Mouse (Mus musculus) B cell, adult 2 months (primary cell): Measurements from ENCODE around the gene Triobp.

Experiments
- DNase-seq, 2 experiments: peaks; one replicate each; pipeline ENCODE4 v3.0.0; 2022

The Triobp gene

GRCm38 (mm10) chr15:78926021-78926919 lies 21.3 kb upstream of the Triobp start, which contains the start of gene Lgals1:
Gene Lgals1 (plus strand): TSS chr15:78926725.
- DNase-seq: peak; percentile 47 to 49

- DNase-seq: no peak
Measured at GRCm38 (mm10) chr15:78927021-78927787, 20.3 kb upstream of the Triobp start.

DNA sequence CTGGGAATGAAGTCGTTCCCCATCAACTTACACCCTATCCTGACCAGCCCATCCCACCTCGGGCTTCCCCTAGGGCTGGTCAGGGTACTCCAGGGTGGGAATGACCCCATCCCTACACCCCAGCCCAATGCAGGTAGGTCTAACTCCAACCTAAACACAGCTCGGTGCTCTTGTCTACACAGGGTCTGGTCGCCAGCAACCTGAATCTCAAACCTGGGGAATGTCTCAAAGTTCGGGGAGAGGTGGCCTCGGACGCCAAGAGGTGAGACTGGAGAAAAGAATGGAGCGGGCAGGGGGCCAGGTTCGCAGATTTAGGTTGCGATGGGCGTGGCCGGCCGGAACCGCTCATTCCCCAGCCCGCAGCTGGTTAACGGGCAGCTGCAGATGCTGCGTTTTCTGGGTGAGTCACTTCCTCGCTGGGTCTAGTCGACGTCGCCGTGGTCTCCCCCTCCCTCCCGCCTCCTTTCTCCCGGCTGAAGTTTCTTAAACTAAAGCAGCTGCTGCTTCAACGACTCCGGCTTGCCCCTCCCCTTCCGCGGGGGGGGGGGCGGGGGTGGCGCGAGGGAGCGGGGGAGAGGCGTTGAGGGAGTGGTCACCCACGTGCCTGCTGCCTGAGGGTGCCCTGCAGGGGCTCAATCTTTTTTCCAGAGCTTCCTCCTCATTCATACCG lies 19.6 kb upstream of the Triobp start:
- DNase-seq: peak; percentile 81 to 86

GRCm38 (mm10) chr15:78928539-78928938 lies 19.0 kb upstream of the Triobp start:
- DNase-seq: no peak

DNA sequence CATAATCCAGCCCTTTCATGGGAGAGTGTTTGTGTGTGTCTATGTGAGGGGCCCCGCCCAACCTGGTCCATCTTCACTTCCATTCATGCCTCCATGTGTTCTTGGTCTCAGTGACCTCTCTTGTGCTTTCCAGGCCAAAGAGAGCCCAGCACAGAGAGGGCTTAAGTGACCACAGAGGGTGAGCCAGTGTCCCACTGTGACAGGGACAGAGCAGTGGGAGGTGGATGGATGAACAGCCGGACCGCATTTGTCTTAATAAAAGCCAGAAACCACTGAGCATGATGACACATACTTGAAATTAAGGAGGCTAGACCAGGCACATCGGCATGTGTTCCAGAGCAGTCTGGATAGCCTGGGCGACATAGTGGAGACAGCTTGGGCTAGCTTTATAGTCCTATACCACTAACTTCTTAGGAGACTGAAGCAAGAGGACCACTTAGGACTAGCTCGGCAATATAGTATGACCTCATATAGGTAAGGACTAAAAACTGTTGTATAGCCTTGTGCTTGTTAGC lies 17.3 kb upstream of the Triobp start:
- no peak for DNase-seq

GRCm38 (mm10) chr15:78930801-78931426 lies 16.6 kb upstream of the Triobp start:
- DNase-seq: no peak

- peak; percentile 78 to 81 for DNase-seq
Measured at GRCm38 (mm10) chr15:78931577-78931976, 15.9 kb upstream of the Triobp start.

DNA sequence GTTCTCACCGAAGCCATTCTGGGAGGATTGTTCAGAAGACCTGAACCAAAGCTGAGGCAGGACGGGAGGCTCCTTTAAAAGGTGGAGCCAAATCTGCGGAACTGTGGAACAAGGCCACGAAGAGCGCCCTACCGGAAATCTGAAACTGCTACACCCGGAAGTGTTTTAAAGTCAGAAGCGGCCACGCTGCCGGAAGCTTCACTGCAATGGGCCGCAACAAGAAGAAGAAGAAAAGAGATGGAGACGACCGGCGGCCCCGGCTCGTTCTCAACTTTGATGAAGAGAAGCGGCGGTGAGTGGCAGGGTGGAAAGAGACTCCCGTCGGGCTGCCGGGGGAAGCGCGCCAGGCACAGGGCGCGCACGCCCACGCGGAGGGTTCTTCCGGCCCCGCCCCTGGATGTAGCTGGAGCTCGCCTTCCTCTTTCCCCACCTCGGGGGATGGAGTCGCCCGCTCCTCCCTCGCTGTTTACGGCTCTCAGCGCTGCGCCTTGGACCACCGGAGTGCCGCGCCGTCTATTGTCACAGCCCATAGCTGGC lies 12.7 kb upstream of the Triobp start, which contains the start of gene Nol12:
Nol12 (plus strand) TSS at position 150 of the 537 bp plus-strand sequence.
- peak; percentile 84 to 86 for DNase-seq

GRCm38 (mm10) chr15:78936403-78936802 lies 11.1 kb upstream of the Triobp start:
- DNase-seq: no peak

DNA sequence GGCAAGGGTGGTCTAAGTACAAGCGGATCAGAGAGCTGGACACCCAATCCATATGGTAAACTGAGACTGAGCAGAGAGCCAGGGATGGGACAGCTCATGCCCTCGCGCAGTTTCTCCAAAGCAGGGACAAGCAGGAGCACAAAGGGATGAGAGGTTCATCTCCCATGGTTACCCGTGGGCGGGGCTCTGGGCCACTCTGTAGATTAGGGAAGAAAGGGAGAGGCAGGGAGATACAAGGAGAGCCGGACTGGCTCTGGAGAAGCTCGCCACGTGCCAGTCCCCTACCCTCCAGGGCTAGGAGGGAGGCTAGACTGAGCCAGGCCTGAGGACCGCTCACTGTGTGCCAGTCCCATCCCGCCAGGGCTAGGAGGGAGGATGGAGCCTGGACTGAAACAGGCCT lies 10.2 kb upstream of the Triobp start:
- DNase-seq: no peak

GRCm38 (mm10) chr15:78937963-78938362 lies 9.6 kb upstream of the Triobp start:
- DNase-seq: no peak

DNA sequence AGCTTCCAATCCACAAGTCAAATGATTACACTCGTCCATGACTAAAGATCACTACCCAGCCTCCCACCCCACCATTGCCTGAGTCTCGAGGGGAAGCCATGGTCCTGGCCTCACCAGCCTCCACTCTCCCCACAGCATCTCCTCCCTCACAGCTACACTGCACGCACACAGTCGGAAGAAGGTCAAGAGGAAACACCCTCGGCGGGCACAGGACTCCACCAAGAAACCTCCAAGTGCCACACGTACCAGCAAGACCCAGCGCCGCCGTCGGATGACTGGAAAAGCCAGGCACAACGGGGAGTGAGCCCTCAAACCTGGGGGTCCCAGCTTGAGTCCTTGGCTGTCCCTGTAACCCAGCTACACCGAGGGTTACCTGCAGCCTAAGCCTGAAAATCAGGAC lies 7.2 kb upstream of the Triobp start:
- DNase-seq: no peak

DNA sequence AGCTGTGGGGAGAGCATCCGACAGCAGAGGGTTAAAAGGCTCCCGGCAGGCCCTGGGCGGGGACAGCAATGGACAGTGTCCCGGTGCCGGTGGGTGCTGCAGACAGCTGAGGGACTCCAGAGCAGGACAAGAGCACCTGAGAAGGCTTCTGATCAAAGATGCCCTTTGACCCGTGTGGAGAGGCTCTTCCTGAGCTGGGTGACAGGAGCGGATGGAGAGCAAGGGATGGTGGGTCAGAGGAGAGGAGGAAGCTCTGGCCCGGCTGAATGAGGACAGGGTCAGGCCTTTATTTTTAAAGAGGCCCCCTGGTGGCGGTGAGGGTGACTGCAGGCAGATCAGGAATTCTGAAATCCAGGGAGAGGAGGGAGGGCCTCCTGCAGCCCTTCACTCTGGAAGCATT lies 4.9 kb upstream of the Triobp start:
- peak; percentile 72 to 75 for DNase-seq

DNA sequence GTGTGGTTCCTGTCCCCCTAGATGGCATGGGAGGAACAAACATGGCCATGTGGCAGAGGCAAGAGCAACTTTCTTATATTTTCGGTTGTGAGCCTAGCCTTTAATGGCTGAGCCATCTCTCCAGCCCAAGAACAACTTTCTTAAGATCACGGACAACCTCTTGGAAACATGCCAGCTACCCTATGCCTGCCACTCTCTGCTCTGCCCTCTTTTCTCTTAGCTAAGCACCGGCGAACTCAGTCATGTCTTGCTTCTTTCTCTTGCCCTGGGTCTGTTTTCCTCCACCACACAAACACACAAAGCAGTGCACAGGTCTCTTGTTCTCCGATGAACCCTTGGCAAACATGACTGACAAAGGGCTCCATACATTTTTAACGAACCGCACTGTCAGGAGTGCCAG lies 1.3 kb upstream of the Triobp start:
- DNase-seq: no peak

DNA sequence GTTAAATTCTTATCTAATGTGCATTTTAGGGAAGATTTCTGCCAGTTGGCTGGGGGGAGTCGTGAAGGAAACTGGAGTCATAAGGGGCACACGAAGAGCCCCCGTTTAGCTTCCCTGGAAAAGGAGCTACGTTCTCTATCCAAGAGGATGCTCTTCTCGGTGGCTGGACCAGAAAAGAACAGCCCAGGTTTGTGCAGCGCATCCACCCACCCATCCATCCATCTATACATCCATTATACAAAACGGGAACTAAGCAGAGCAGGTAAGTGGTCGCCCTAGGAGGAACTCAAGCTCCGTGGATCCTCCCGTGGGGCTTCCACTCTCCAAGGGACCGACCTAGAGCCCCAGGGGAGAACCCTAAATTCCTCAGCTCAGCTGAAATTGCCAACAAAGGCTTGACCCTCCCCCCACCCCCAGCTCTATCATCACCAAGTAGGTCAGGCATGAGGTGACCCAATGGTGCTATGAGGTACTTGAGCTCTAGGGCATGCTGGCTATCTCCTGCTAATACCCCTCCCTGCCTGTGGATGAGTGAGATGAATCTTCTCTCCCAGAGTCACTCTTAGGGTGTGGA lies 715 bp downstream of the Triobp start:
- no peak for DNase-seq

GRCm38 (mm10) chr15:78948883-78949282 lies 1.4 kb downstream of the Triobp start:
- DNase-seq: no peak

DNA sequence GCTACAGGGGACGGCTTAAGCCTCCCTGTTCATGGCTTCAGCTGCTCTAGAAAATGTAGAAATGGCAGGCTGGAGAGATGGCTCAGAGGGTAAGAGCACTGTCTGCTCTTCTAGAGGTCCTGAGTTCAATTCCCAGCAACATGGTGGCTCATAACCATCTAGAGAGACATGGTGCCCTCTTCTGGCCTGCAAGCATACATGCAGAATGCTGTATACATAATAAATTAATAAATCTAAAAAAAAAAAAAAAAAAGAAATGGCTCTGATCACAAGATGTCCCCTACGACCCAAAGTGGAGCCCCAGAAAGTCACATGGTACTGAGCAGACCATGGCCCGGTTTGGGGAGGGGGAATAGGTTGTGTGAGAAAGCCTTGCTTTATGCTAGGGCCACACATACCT lies 8.1 kb downstream of the Triobp start:
- DNase-seq: no peak

DNA sequence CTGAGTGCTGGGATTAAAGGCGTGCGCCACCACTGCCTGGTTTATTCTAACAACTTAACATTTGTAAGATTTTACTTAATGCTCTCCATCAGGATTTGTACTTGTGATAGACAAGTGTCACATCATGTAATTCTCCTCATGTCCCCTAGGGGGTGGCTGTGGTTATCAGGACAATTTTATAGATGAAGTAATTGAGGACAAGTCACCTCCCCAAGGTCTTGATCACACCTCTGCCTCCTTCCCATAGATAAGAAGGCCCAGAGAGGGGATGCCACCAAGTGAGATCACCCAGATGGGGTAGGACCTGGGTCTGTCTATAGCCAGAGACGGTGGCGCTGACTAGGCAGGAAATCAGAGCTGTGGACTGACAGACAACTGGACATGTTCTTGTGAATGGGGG lies 8.8 kb downstream of the Triobp start:
- DNase-seq: peak; percentile 53 to 58

GRCm38 (mm10) chr15:78957021-78957420 lies 9.5 kb downstream of the Triobp start:
- DNase-seq: no peak

DNA sequence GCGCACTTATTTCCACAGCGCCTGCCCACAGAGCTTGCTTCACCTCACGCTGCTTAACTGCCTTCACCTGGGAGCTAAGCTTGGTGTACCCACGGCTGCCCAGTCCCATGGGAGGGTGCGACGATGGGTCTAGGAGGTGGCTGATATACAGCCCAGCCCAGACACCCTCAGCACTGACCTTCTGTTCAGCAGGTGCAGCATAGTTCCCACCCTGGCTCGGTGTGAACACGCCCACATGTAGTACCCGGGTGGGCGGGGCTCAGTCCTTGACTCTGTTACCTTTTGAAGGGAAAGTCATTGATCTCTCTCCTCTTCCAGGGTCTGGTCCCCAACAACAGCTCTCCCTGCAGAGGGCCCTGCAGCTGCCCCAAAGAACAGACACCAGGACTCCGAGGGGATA lies 12.0 kb downstream of the Triobp start:
- no peak for DNase-seq

DNA sequence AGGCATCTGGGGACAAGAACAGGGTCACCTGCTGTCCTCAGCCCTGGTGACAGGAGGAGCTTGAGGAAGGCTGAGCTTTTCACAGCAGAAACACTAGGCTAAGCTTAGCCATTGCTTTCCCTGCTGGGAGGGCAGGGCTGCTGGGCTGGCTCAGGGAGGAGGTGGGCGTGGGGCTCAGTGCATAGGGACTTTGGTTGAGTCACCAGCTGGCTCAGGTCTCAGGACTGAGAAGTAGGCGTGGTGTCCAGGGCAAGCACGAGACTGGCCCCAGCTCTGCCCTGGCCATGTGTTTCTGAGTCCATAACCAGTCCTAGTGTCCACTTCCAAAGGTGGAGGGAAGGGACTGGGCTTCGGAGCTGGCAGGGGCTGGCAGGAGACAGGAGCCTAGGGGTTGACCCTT lies 12.6 kb downstream of the Triobp start:
- DNase-seq: no peak

- peak; percentile 68 to 70 for DNase-seq
Measured at GRCm38 (mm10) chr15:78962885-78963284, 15.4 kb downstream of the Triobp start.
